Mouse (Mus musculus) gastrocnemius, postnatal 14 days (tissue): ENCODE measurements at regions not wholly inside any gene's neighbourhood (a gene's known extent, or its start where the extent isn't known, plus 50 kb on each side); places are given as distances from the start of the nearest gene placed in this dataset.
"Not testable (repeated sequence)": the region's sequence is repeated elsewhere in the genome, so short reads cannot be mapped to it uniquely, and the experiment has no call there.

ENCODE experiments used
- DNase-seq: peaks from one replicate; pipeline ENCODE4 v3.0.0; 2021; ENCODE audit warnings: mixed read lengths
- intact Hi-C: fragments of 180-260 bp; cut with DNase I; formaldehyde crosslinking; loops from one replicate; pipeline ENCODE4 v1.15.1; 2025; ENCODE audit warnings: low total_unique reads

- intact Hi-C loops, result no loop called here
- no peak for DNase-seq
These were observed 54.7 kb upstream of the Nlrp1b start for GRCm38 (mm10) chr11:71285193-71285592.

- intact Hi-C loops, result loop anchor here (2.0 kb wide), 1 partner anchor 55 kb away; no protein-coding TSS in a partner anchor
- not testable (repeated sequence) for DNase-seq
These were observed 57.7 kb upstream of the Nlrp1b start for GRCm38 (mm10) chr11:71288243-71288642.

GRCm38 (mm10) chr11:71289490-71289889 lies 59.0 kb upstream of the Nlrp1b start:
- intact Hi-C loops, result loop anchor here (2.0 kb wide), 1 partner anchor 57 kb away; no protein-coding TSS in a partner anchor
- no peak for DNase-seq

GRCm38 (mm10) chr11:71299479-71299878 lies 68.9 kb upstream of the Nlrp1b start:
- intact Hi-C loops, result no loop called here
- no peak for DNase-seq

GRCm38 (mm10) chr11:71323439-71323838 lies 92.9 kb upstream of the Nlrp1b start:
- DNase-seq, result no peak
- intact Hi-C loops, result no loop called here

- intact Hi-C loops, result loop anchor here (5.0 kb wide), 1 partner anchor 685 kb away; no protein-coding TSS in a partner anchor
- no peak for DNase-seq
These were observed 106.9 kb upstream of the Nlrp1b start for GRCm38 (mm10) chr11:71337428-71337827.

- DNase-seq, result peak; percentile 28
- intact Hi-C loops, result loop anchor here (5.0 kb wide), 1 partner anchor 691 kb away; the partner anchor contains the start of gene Aipl1
These were observed 115.5 kb upstream of the Nlrp1b start for GRCm38 (mm10) chr11:71346024-71346423.

GRCm38 (mm10) chr11:71357089-71357488 lies 126.6 kb upstream of the Nlrp1b start:
- DNase-seq, result no peak
- intact Hi-C loops, result no loop called here

GRCm38 (mm10) chr11:71360856-71361255 lies 130.3 kb upstream of the Nlrp1b start:
- no peak for DNase-seq
- intact Hi-C loops, result no loop called here

GRCm38 (mm10) chr11:71371871-71372270 lies 141.3 kb upstream of the Nlrp1b start:
- intact Hi-C loops, result no loop called here
- no peak for DNase-seq

- intact Hi-C loops, result no loop called here
These were observed 144.6 kb upstream of the Nlrp1b start for GRCm38 (mm10) chr11:71375132-71375531.

GRCm38 (mm10) chr11:71388411-71388810 lies 157.9 kb upstream of the Nlrp1b start:
- intact Hi-C loops, result no loop called here

More at GRCm38 (mm10) chr11:71375132-71375531, 144.6 kb upstream of the Nlrp1b start:
- DNase-seq, result no peak

GRCm38 (mm10) chr11:71389659-71390058 lies 159.1 kb upstream of the Nlrp1b start:
- peak; percentile 7 for DNase-seq
- intact Hi-C loops, result no loop called here

More at GRCm38 (mm10) chr11:71388411-71388810, 157.9 kb upstream of the Nlrp1b start:
- no peak for DNase-seq

GRCm38 (mm10) chr11:71390151-71390550 lies 159.6 kb upstream of the Nlrp1b start:
- intact Hi-C loops, result no loop called here
- no peak for DNase-seq

GRCm38 (mm10) chr11:71390616-71391015 lies 160.1 kb upstream of the Nlrp1b start:
- DNase-seq, result no peak
- intact Hi-C loops, result no loop called here

GRCm38 (mm10) chr11:71393406-71393805 lies 162.9 kb upstream of the Nlrp1b start:
- intact Hi-C loops, result no loop called here

GRCm38 (mm10) chr11:71395023-71395422 lies 164.5 kb upstream of the Nlrp1b start:
- intact Hi-C loops, result no loop called here

More at GRCm38 (mm10) chr11:71393406-71393805, 162.9 kb upstream of the Nlrp1b start:
- DNase-seq, result no peak

GRCm38 (mm10) chr11:71395631-71396030 lies 165.1 kb upstream of the Nlrp1b start:
- no peak for DNase-seq

More at GRCm38 (mm10) chr11:71395023-71395422, 164.5 kb upstream of the Nlrp1b start:
- DNase-seq, result no peak

GRCm38 (mm10) chr11:71400351-71400750 lies 169.8 kb upstream of the Nlrp1b start:
- no peak for DNase-seq
- intact Hi-C loops, result no loop called here

More at GRCm38 (mm10) chr11:71395631-71396030, 165.1 kb upstream of the Nlrp1b start:
- intact Hi-C loops, result no loop called here

GRCm38 (mm10) chr11:71401411-71402276 lies 171.1 kb upstream of the Nlrp1b start:
- intact Hi-C loops, result no loop called here

GRCm38 (mm10) chr11:71404361-71404760 lies 173.8 kb upstream of the Nlrp1b start:
- intact Hi-C loops, result no loop called here
- DNase-seq, result no peak

More at GRCm38 (mm10) chr11:71401411-71402276, 171.1 kb upstream of the Nlrp1b start:
- no peak for DNase-seq
